Mouse (Mus musculus) layer of hippocampus, postnatal 14 days (tissue): ENCODE measurements around the gene B3gnt2. TPM values are rescaled to one million over a fixed set of nuclear protein-coding genes. Genes with fewer than 3 reads are reported as not detected.

Experiments used
- DNase-seq, 2 experiments: peaks; one replicate each; pipeline ENCODE4 v3.0.0; 2021 to 2022; ENCODE audit warnings: low spot score in 2 of 2, mixed read lengths in 1 of 2
- total RNA-seq, 2 experiments: library from RNA; stranded (reverse); gene quantifications; 2 replicates each; pipeline ENCODE4 v1.2.3; 2021

The B3gnt2 gene
- total RNA-seq, 2 experiments from 2014 or later, result 16.1 TPM

GRCm38 (mm10) chr11:22872307-22872680 lies 11.5 kb upstream of the B3gnt2 start:
- no peak for DNase-seq

DNA sequence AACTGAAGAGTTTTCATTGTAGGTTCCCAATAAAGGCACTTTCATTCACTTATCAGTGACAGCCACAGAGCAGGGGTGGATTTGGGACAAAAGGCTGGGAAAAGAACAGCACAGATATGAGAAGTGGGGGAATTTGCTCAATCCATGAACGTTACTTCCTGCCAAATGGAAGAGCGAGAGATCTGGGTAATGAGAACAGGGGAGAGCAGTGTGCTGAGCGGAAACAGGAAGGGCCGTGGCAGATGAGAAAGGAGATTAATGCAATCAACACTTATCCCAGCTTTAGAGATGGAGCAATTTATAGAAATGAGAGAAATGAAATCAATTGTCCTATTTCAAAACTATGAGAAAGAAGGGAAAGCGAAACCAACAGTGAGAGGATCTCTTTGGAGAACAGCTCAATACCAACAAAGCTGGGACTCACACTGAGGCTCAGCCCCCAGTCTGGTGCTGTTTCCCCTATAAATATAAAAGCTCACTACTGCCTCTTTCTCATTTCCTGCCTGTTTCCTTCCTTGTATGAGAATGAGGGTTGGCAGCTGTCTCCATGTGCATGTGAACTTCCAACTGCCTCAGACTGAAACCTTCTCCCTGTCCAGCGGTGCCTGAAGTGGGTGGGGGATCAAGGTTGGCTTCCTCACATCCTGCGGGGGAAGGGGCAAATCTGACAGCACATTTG lies 11.0 kb upstream of the B3gnt2 start:
- no peak for DNase-seq

DNA sequence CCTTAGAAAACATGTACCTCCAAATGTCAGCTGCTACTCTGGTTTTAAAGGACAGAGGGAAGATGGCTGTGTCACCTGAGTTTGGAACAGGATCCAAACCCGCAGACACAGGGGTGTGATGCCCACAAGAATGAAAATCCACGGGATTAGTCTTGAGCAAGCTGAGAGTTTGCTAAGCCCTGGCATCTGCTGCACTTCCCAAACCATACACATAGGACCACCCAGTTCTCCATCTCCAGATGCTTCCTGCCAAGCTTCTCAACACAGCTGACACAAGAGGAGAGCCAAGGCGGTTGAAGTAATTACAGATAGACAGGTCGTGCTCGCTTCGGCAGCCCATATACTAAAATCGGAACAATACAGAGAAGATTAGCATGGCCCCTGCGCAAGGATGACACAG lies 7.8 kb upstream of the B3gnt2 start:
- DNase-seq, result no peak

DNA sequence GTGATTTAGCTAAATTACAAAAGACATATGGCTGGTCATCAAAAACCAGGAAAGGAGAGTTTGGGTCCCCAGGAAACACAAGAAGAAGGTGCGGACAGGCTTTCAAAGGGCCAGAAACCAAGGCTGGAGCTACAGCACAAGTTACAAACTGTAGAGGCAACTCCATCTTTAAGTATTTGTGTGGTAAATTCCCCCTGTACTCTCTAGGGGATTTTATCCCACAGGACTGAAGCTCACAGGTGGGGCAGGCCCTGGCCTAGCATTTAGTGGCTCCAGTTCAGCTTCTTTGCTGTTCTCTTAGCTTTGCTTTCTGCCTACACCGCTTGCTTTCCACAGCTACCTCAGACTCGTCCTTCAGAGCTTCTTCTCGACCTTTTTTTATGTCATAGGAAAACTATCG lies 6.9 kb upstream of the B3gnt2 start:
- no peak for DNase-seq

DNA sequence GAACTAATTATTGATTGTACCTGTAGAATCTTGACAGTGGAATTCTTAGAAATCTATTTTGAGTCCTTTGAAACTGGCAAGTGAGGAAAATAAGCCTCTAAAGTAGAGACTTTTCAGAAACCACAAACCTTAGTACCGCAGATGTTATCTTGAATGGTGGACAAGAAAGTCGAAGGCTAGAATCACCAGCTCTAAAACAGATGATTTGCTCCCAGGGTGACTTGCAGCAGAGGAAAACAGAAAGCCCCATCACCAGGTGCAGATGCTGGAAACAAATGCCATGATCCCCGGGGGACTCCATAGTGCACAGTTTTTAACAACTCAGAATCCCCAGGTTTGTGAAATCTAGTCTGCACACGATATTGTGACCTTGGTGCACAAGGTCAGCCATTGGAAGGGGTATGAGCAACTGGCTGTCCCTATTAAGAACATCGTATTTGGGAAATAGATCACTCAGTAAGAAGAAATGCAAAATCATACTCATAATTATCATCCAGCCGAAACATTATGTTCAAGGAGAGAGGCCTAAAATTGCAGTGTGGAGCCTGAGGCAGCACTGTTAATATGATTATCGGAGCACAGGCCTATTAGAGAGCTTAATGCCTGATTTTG lies 5.0 kb upstream of the B3gnt2 start:
- DNase-seq, result no peak

GRCm38 (mm10) chr11:22864305-22865060 lies 3.7 kb upstream of the B3gnt2 start:
- DNase-seq, result no peak

GRCm38 (mm10) chr11:22863581-22863980 lies 2.8 kb upstream of the B3gnt2 start:
- no peak for DNase-seq

DNA sequence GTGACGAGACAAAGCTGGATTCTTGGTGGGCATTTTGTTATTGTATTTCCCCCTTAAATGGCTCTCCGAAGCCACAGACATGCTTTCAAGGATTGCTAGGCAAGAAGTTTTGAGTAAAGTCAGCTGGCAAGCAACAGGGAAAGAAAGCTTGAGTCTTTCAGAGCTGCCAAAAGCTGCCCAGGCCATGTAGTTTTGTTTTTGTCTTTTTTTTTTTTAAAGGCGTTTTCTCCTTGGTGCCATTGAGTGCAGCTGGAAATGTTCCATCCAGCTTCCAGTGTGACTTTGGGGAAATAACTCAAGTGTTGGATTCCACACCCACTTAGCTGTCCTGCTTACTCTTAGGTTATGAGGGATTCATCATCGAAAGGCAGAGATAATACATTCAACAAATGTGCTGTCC lies 554 bp upstream of the B3gnt2 start:
- no peak for DNase-seq

DNA sequence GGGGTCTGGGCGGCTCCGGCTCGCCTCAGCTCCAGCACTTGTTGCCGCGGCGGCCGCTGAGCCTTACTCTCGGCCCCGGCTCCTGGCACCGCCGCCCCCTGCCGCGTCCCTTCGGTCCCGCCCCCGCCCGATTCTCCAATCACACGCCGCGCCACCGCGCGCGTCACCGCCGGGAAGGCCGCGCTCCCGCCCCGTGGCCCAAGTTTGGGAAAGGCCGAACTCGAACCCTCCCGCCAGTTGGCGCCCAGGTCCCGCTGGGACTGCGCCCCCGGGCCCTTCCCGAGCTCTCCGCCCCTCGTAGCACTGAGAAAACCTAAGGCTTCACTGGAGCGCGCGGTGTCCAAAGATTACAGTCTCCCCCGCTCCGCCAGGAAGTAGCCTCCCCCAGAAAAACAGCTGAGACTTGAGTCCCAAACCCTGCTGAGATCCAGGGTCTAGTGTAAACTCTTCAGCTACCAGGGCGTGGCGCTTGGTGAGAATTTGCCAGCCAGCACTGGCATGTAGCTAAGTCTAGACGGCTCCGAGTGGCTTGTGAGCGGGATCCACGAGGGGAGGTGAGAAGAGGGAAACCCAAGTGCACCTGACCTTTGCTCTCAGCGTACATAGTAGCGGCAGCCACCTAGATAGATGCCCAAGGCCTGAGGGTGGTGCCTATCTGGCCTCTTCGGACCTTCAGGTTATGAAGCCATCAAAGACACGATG lies 977 bp downstream of the B3gnt2 start:
- peak; percentile 65 to 73 for DNase-seq

DNA sequence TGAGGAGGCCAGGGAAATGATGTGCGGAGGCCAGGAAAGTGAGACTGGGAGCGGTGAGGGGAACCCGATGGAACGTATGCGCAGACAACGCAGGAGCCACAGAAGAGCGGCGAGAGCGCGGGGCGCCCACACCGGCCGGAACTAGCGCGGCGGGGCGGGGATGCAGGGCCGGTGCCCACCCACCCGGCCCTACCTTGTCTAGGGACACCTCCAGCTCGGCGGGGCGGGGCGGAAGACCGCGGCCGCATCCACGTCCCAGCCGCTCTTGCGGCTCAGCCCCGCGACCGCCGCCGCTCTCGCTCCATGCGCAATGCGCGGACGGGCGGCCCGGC lies 1.5 kb downstream of the B3gnt2 start:
- no peak for DNase-seq

DNA sequence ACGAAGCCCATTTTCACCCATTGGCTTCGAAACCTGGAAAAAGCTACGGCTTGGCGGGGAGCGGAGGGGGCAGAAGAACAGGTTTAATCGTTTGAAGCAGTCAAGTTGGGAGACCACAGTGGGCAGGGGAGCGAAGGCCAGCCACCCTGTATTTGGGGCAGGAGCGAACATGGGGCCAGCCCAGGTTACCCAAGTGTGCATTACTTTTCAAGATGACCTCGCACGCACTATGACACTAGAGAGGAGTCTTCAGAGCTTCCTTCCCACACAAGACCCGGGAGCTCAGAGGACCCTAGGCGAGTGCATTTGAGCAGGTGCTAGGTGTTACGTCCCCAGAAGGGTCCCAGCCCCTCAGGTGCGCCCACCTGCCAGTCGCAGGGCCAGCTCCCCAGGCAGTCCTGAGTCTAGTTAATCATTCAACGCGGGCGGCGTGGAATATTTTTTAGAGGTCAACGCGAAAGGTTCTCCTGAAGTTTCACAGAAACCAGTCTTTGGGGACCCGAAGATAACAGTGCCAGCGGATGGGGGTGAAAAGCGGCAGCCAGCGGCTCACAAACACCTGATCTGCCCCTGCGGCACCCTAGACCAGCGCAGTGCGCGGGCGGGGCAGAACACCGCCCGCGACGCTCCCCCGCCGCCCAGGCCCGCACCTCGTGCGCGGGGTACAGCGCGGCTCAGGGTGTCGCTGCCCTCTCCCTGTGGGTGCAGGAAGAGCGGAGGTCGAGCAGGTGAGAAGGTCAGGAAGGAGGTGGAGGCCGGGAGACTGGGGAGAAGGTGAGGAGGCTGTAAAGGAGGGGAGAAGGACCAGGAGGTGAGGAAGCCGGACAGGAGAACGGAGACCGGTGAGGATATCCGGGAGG lies 2.1 kb downstream of the B3gnt2 start:
- no peak for DNase-seq

DNA sequence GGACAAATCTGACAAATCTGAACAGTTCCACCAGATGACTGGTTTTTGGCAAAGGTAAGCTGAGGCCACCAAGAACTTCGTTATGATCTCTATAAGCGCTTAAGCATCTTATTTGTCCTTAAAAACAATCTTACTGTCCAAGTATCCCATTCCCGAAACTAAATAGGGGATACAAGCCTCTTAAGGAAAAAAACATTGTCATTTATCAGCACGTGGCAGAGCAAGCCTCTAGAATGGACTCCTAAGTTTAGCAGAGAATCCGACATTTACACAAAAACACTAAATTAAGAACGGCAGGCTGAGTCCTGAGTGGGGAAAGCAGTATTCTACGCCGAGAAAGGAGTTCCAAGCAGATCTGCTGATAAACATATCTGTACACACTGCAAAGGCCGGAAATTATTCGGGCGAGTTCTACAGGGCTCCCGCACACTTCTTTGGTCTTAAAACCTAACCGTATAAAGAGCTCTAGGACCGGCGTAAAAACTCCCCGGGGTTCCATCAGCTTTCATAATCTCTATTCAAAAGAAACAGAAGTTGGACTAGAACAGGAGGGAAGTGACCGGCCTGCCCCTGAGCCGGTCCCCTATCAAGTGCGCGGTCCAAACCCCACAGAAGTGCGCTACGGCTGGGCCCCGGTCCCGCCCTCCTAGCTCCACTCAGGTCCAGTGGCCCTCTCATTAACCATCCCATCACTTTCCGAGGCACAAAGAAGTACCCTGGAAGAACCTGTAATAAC lies 2.9 kb downstream of the B3gnt2 start:
- DNase-seq, result no peak

DNA sequence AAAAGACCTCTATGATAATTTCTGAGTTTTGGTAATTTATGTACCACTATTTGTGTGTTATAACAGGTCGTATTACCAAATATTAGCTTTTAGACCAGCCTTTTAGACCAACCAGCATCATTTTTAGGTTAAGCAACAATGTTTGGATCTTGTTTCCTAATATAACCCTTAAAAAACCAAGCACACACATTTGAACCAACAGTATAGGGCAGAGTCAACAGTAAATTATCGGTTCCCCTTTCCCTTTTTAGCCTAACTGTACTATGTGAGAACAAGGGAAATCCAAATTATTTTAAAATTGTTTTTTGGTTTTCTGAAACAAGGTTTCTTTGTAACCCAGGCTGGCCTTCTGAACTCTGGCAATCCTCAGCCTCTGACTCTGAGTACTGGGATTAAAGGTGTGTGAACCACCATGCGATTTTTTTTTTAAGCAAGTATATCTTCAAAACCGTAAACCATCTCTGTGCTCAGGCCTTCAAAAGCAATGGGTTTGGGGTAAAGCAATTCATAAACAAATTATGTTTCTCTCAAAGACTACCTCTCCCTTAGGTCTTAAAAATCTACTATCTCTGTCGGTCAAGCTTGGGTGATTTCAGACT lies 3.6 kb downstream of the B3gnt2 start:
- no peak for DNase-seq

- DNase-seq, result peak in 1 of 2 experiments; percentile 44
Observed at GRCm38 (mm10) chr11:22856371-22856965, 4.3 kb downstream of the B3gnt2 start.

- DNase-seq, result no peak
Observed at GRCm38 (mm10) chr11:22854571-22854970, 6.2 kb downstream of the B3gnt2 start.

GRCm38 (mm10) chr11:22853477-22854157 lies 7.1 kb downstream of the B3gnt2 start:
- DNase-seq, result no peak

- no peak for DNase-seq
Observed at GRCm38 (mm10) chr11:22852510-22852909, 8.3 kb downstream of the B3gnt2 start.

DNA sequence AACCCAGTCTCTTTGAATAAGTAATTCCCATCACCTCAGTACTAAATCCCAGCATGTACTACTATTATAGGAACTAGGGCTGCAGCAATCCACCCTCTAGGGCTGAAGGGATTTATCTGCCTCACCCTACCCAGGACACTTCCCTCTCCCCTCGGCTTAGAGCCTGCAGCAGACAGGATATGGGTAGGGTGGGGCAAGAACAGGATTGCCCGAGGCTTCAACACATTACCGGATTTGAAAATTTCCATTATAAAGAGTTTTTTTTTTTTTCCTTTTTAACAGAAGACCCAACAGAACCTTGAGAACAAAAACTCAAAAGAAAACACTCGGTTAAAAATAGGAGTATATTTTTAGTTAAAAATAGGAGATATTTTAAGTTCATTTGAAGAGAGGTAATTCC lies 9.3 kb downstream of the B3gnt2 start:
- no peak for DNase-seq

GRCm38 (mm10) chr11:22850077-22850476 lies 10.7 kb downstream of the B3gnt2 start:
- DNase-seq, result no peak
